Mouse (Mus musculus): ENCODE data around the gene Serpina5. TPM values are rescaled to one million over a fixed set of nuclear protein-coding genes. Genes with fewer than 3 reads are reported as not detected.

The Serpina5 gene
- polyA plus RNA-seq, 1 experiment from 2014 or later = not detected

DNA sequence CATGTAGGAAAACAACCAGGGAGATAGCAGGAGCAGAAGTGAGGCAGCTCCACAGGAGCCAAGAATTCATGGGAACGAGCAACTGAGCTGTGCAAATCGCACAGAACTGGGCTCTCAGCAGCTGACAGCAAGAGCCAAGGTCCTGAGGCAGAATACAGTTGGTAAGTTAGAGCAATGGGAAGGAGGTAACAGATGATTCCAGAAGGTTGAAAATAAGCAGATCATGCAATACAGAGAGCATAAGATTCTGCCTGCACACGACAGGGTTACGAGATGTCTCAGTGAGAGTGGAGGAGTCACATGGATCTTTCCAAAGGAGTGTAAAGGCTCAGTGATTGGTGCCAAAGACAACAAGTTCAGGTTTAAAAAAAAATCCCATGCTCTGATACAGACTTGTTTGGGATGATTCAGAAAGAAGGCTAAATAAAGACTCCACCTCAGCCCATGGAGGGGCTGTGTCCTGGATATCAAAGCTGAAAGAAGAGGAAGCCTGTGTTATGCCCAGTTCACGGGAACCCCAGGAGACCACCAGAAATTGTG is 24.2 kb downstream of the Serpina5 start:
- H3K27ac ChIP-seq (ENCODE audit: low read depth) = no peak overlapping the region
- DNase-seq (no peak), ATAC-seq (ENCODE audit: insufficient read depth) (no peak)
- no peak for TF ChIP-seq CTCF (IDR thresholded peaks at IDR 0.05; ENCODE audit: low read depth)
- WGBS = 67% methylated on average over 5 of the region's 5 CpGs
- no peak overlapping the region for H3K4me3 ChIP-seq (ENCODE audit: low read depth, low read length)
- no peaks in the 10 kb centered on the region for H3K27me3 ChIP-seq (ENCODE audit: insufficient read depth, low read length)
- H3K9ac ChIP-seq = no peak overlapping the region
- no peak overlapping the region for H3K4me2 ChIP-seq
- no peaks in the 10 kb centered on the region for H3K4me1 ChIP-seq (ENCODE audit: insufficient read depth)
- H3K36me3 ChIP-seq (ENCODE audit: insufficient read depth) = no peaks in the 10 kb centered on the region
- no peaks in the 10 kb centered on the region for H3K9me3 ChIP-seq (ENCODE audit: low read depth, low read length)

DNA sequence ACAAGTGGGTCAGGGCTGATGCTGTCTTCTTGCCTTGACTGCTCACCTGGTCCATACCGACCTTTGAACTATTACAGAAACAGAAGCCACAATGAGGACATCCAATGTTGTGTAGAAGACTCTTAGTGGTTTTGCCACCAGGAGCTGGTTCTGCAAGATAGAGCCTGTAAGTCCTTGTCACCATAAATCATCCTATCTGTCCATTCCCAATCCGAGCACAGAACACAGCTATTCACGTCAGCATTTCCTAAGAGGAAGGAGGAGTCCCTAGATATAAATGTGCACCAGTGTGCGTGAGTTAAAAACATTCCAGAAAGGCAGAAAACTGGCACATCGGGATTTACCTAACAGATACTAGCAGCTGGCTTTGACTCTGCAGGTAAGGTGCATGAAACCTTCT is 26.8 kb downstream of the Serpina5 start, which contains the start of gene Serpina3b:
Gene Serpina3b (plus strand): TSS at position 301 of the 400 bp plus-strand sequence.
- H3K4me2 ChIP-seq = no peak within 1 kb of the TSS
- DNase-seq (no peak), ATAC-seq (ENCODE audit: insufficient read depth) (no peak)
- no peak within 1 kb of the TSS for H3K9ac ChIP-seq
- 75% methylated on average over 5 of the region's 5 CpGs for WGBS
- H3K27me3 ChIP-seq (ENCODE audit: insufficient read depth, low read length) = no peaks in the 10 kb centered on the region
- no peak within 1 kb of the TSS for H3K4me3 ChIP-seq (ENCODE audit: low read depth, low read length)
- H3K9me3 ChIP-seq (ENCODE audit: low read depth, low read length) = no peaks in the 10 kb centered on the region
- no peak within 1 kb of the TSS for H3K27ac ChIP-seq (ENCODE audit: low read depth)
- no peak for TF ChIP-seq CTCF (IDR thresholded peaks at IDR 0.05; ENCODE audit: low read depth)
- H3K36me3 ChIP-seq (ENCODE audit: insufficient read depth) = no peaks in the 10 kb centered on the region
- no peaks in the 10 kb centered on the region for H3K4me1 ChIP-seq (ENCODE audit: insufficient read depth)

DNA sequence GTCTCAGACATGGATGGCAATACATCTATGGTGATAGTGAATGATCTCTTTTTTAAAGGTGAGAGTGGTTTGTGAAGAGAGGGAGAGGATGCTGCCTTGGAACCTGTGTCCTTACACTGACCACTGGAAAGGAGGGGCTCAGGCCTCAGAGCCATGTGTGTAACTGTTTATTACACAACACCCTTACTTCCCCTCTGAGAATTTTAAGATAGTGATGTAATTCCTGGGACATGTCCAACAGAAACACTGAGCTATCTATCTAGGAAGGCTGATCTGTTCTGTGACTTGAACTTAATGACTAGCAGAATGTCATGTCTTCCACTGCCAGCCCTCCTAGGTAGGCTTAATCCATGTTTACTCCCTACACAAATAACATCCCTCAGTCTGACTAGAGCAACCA is 30.1 kb downstream of the Serpina5 start:
- no peaks in the 10 kb centered on the region for H3K4me1 ChIP-seq (ENCODE audit: insufficient read depth)
- no peaks in the 10 kb centered on the region for H3K36me3 ChIP-seq (ENCODE audit: insufficient read depth)
- DNase-seq (no peak), ATAC-seq (ENCODE audit: insufficient read depth) (no peak)
- H3K9ac ChIP-seq = no peak overlapping the region
- H3K27me3 ChIP-seq (ENCODE audit: insufficient read depth, low read length) = no peaks in the 10 kb centered on the region
- no peak overlapping the region for H3K4me3 ChIP-seq (ENCODE audit: low read depth, low read length)
- H3K27ac ChIP-seq (ENCODE audit: low read depth) = no peak overlapping the region
- no peaks in the 10 kb centered on the region for H3K9me3 ChIP-seq (ENCODE audit: low read depth, low read length)
- H3K4me2 ChIP-seq = no peak overlapping the region
- no peak for TF ChIP-seq CTCF (IDR thresholded peaks at IDR 0.05; ENCODE audit: low read depth)

DNA sequence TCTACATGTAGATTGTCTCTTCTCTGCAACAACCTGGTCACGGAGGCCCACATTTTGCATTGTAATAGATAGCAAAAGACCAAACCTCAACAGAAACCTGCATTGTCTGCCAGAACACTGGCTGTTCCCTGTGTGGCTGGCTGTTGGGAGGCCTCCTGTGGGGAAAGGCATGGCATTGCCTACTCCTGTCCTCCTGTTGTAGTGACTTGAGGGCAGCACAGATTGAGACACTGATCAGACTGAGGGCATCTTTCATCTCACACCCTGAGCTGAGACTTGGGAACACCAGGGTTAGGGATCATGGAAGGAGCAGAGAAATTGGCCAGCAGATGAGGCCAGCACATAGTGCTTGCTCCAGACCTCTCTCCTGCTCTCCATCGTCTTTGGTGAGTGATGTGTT is 37.3 kb downstream of the Serpina5 start:
- DNase-seq = no peak
- Histone ChIP-seq H3K36me3 (ENCODE audit: insufficient read depth) (no peaks in the 10 kb centered on the region), H3K9ac (no peak overlapping the region), H3K4me3 (ENCODE audit: low read depth, low read length) (no peak overlapping the region), H3K27me3 (ENCODE audit: insufficient read depth, low read length) (no peaks in the 10 kb centered on the region), H3K4me2 (no peak overlapping the region), H3K27ac (ENCODE audit: low read depth) (no peak overlapping the region), H3K4me1 (ENCODE audit: insufficient read depth) (no peaks in the 10 kb centered on the region), H3K9me3 (ENCODE audit: low read depth, low read length) (no peaks in the 10 kb centered on the region)
- 72% methylated on average over 2 of the region's 2 CpGs for WGBS
- TF ChIP-seq CTCF (IDR thresholded peaks at IDR 0.05; ENCODE audit: low read depth) = no peak
- no peak for ATAC-seq (ENCODE audit: insufficient read depth)

DNA sequence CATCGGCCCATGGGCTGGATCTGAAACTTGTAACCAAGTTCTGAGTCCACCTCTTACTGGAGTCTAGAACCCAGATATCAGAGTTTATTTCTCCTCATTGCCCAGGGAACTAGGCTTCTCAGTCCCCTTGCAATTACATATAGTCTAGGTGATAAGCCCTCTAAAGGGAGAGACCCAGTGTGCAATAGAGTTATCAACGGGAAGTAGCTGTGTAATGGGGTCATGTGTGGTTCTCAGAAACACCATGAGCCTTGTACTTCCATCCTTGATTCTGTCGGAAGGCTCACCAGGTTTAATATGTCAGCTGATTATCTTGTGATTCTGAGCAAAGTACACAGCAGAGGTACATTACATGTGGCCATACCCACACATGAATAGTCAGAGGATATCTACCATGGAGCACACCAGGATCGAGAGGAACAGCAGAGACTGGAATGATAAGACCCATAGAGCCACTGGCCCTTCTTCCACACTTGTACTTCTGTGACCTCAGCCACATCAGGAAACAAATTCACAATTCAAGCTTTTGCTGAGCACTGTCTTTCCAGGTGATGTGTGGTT is 39.7 kb downstream of the Serpina5 start:
- ATAC-seq (ENCODE audit: insufficient read depth) (no peak), DNase-seq (no peak)
- H3K4me2 ChIP-seq = no peak overlapping the region
- H3K9ac ChIP-seq = no peak overlapping the region
- no peaks in the 10 kb centered on the region for H3K36me3 ChIP-seq (ENCODE audit: insufficient read depth)
- H3K4me3 ChIP-seq (ENCODE audit: low read depth, low read length) = no peak overlapping the region
- TF ChIP-seq CTCF (IDR thresholded peaks at IDR 0.05; ENCODE audit: low read depth) = no peak
- 91% methylated on average over 4 of the region's 4 CpGs for WGBS
- H3K4me1 ChIP-seq (ENCODE audit: insufficient read depth) = no peaks in the 10 kb centered on the region
- no peaks in the 10 kb centered on the region for H3K27me3 ChIP-seq (ENCODE audit: insufficient read depth, low read length)
- H3K9me3 ChIP-seq (ENCODE audit: low read depth, low read length) = no peaks in the 10 kb centered on the region
- no peak overlapping the region for H3K27ac ChIP-seq (ENCODE audit: low read depth)

DNA sequence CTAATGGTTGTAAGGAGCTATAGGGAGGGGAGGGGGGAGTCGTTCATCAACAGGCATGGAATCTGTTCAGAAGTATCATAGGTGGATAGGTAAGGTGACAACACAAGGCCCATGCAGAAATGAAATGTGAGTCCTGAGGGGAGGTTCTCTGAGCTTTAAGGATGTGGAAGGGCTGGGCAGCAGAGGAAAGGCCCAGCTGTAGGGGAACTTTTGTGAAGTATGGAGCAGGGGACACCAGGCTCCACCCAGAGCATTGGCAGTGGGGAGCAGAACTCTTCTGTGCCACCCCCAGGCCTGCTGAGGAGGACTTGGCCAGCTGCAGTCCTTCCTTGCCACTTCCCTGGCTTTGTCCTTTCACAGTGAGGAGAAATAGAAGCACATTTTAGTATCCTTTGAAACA is 40.6 kb downstream of the Serpina5 start:
- Histone ChIP-seq H3K9ac (no peak overlapping the region), H3K27ac (ENCODE audit: low read depth) (no peak overlapping the region), H3K27me3 (ENCODE audit: insufficient read depth, low read length) (no peaks in the 10 kb centered on the region), H3K9me3 (ENCODE audit: low read depth, low read length) (no peaks in the 10 kb centered on the region), H3K4me3 (ENCODE audit: low read depth, low read length) (no peak overlapping the region), H3K4me2 (no peak overlapping the region), H3K4me1 (ENCODE audit: insufficient read depth) (no peaks in the 10 kb centered on the region), H3K36me3 (ENCODE audit: insufficient read depth) (no peaks in the 10 kb centered on the region)
- TF ChIP-seq CTCF (IDR thresholded peaks at IDR 0.05; ENCODE audit: low read depth) = no peak
- WGBS = 67% methylated on average over 1 of the region's 1 CpGs
- ATAC-seq (ENCODE audit: insufficient read depth) (no peak), DNase-seq (no peak)

DNA sequence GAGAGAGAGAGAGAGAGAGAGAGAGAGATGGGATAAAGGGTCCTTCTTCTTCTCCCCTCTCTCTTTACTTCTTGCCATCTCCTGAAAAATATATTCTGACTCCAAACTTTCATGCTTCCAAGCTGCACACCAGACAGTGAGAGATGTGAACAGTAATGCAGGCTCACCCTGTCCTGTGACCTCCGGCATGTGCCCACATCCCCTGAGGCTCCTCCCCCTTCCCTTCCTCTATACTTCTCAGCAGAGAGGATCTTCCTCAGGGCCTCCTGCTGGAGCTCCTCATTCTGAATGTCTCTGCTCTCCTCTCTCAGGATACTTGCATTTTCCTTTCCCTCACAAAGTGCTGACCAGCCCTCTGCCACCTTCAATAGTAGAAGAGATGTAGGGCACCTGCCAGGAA is 41.5 kb downstream of the Serpina5 start:
- H3K27me3 ChIP-seq (ENCODE audit: insufficient read depth, low read length) = no peaks in the 10 kb centered on the region
- H3K27ac ChIP-seq (ENCODE audit: low read depth) = no peak overlapping the region
- no peak for ATAC-seq (ENCODE audit: insufficient read depth)
- DNase-seq = no peak
- 53% methylated on average over 1 of the region's 1 CpGs for WGBS
- no peaks in the 10 kb centered on the region for H3K9me3 ChIP-seq (ENCODE audit: low read depth, low read length)
- H3K4me1 ChIP-seq (ENCODE audit: insufficient read depth) = no peaks in the 10 kb centered on the region
- no peak overlapping the region for H3K4me2 ChIP-seq
- no peaks in the 10 kb centered on the region for H3K36me3 ChIP-seq (ENCODE audit: insufficient read depth)
- no peak for TF ChIP-seq CTCF (IDR thresholded peaks at IDR 0.05; ENCODE audit: low read depth)
- H3K4me3 ChIP-seq (ENCODE audit: low read depth, low read length) = no peak overlapping the region
- no peak overlapping the region for H3K9ac ChIP-seq
